Mouse (Mus musculus) liver, adult 2 months (tissue): ENCODE data around the gene Ahcyl2. TPM values are rescaled to one million over a fixed set of nuclear protein-coding genes. Genes with fewer than 3 reads are reported as not detected.

ENCODE experiments used
- DNase-seq: peaks from one replicate; pipeline ENCODE4 v3.0.0-alpha.2; 2011; ENCODE audit warnings: low read depth, low spot score; ENCODE audit errors: extremely low read depth
- H3K27ac ChIP-seq: fragments of 200-500 bp; replicated peaks from 2 replicates; pipeline ENCODE4 v1.5.1; 2012; ENCODE audit warnings: low read depth, mild to moderate bottlenecking, control low read depth, inconsistent platforms, low read length; ENCODE audit not compliant: insufficient read depth
- H3K27me3 ChIP-seq: fragments of 200-500 bp; 2 replicates; pipeline ENCODE4 v1.6.1; 2012; ENCODE audit warnings: mild to moderate bottlenecking, moderate library complexity, low read length, inconsistent platforms; ENCODE audit not compliant: control insufficient read depth, insufficient read depth
- H3K36me3 ChIP-seq: fragments of 200-500 bp; 2 replicates; pipeline ENCODE4 v1.6.1; 2012; ENCODE audit warnings: low read length, inconsistent platforms; ENCODE audit not compliant: control insufficient read depth, insufficient read depth
- H3K4me1 ChIP-seq: fragments of 200-500 bp; 2 replicates; pipeline ENCODE4 v1.6.1; 2011; ENCODE audit warnings: low read length; ENCODE audit not compliant: control insufficient read depth, insufficient read depth
- H3K4me3 ChIP-seq: fragments of 200-500 bp; 2 replicates; pipeline ENCODE4 v1.5.1; 2011; ENCODE audit warnings: low read depth, mild to moderate bottlenecking, control low read depth, low read length, moderate library complexity; ENCODE audit not compliant: insufficient read depth
- H3K79me2 ChIP-seq: fragments of 200-500 bp; 2 replicates; pipeline ENCODE4 v1.6.1; 2012; ENCODE audit warnings: inconsistent platforms, mild to moderate bottlenecking, low read length, moderate library complexity; ENCODE audit not compliant: control insufficient read depth, insufficient read depth
- H3K9ac ChIP-seq: fragments of 200-500 bp; 2 replicates; pipeline ENCODE4 v1.6.1; 2012; ENCODE audit warnings: low read depth, mild to moderate bottlenecking, control low read depth, inconsistent platforms, low read length
- CTCF ChIP-seq: fragments of 200-500 bp; IDR thresholded peaks from 2 replicates; pipeline ENCODE4 v1.5.1; 2011; ENCODE audit warnings: low read depth, low read length, control low read depth
- POLR2A ChIP-seq: fragments of 200-500 bp; IDR thresholded peaks from 2 replicates; pipeline ENCODE4 v1.6.1; 2011; ENCODE audit warnings: low read length, control low read depth; ENCODE audit not compliant: insufficient read depth; ENCODE audit errors: extremely low read depth
- WGBS: fragments of 180-500 bp; shearing (Covaris S2); methylation state at CpG from one replicate; pipeline ENCODE4 v1.1.7; 2018; 5-methylcytosine and 5-hydroxymethylcytosine counted together
- polyA plus RNA-seq: library from polyadenylated mRNA; depleted of rRNA; stranded (reverse); fragments of >200 nt; gene quantifications from 2 replicates; pipeline ENCODE4 v1.2.3, GENCODE M21; 2012
- total RNA-seq: library from RNA; depleted of rRNA; stranded (reverse); fragments of >200 nt; gene quantifications from 2 replicates; pipeline ENCODE4 v1.2.3, GENCODE M21; 2014

Ahcyl2 gene
- total and polyA plus RNA-seq, 2 experiments, result 7.4 to 8.9 TPM

DNA sequence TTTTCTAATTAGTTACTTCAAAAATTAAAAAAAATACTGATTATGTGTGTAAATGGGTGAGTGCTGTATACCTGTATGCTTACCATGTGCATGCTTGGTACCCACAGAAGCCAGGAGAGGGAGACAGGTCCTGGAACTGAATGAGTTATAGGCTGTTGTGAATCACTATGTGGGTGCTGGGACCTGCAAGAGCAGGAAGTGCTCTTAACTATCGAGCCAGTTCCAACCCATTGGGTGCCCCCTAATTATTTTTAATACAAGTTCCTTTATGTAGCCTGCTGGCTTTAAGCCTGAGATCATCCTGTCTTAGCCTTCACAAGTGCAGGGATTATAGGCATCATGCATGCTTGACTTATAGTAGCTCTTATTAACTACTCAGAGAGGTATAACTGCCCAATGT, 6.3 kb downstream of the Ahcyl2 start:
- no peak overlapping the region for H3K9ac ChIP-seq
- TF ChIP-seq CTCF, result no peak
- no peak for TF ChIP-seq POLR2A
- H3K4me1 ChIP-seq, result peaks cover 12% of the 10 kb centered on the region
- peaks cover 2% of the 10 kb centered on the region; the same call in 1 of the 2 replicates for H3K79me2 ChIP-seq
- WGBS, result 85% methylated on average over 1 of the region's 1 CpGs
- no peaks in the 10 kb centered on the region for H3K36me3 ChIP-seq
- H3K27ac ChIP-seq, result no peak overlapping the region
- DNase-seq, result no peak
- no peak overlapping the region for H3K4me3 ChIP-seq
- H3K27me3 ChIP-seq, result no peaks in the 10 kb centered on the region

- H3K27me3 ChIP-seq, result no peaks in the 10 kb centered on the region
- no peak for DNase-seq
- H3K9ac ChIP-seq, result no peak overlapping the region
- peaks cover 5% of the 10 kb centered on the region; the same call in 1 of the 2 replicates for H3K79me2 ChIP-seq
- peaks cover 6% of the 10 kb centered on the region for H3K4me1 ChIP-seq
- 93% methylated on average over 1 of the region's 1 CpGs for WGBS
- no peaks in the 10 kb centered on the region for H3K36me3 ChIP-seq
- H3K4me3 ChIP-seq, result no peak overlapping the region
- TF ChIP-seq CTCF (no peak), POLR2A (no peak)
- H3K27ac ChIP-seq, result no peak overlapping the region
Measured at GRCm38 (mm10) chr6:29775609-29776008, 7.8 kb downstream of the Ahcyl2 start.

DNA sequence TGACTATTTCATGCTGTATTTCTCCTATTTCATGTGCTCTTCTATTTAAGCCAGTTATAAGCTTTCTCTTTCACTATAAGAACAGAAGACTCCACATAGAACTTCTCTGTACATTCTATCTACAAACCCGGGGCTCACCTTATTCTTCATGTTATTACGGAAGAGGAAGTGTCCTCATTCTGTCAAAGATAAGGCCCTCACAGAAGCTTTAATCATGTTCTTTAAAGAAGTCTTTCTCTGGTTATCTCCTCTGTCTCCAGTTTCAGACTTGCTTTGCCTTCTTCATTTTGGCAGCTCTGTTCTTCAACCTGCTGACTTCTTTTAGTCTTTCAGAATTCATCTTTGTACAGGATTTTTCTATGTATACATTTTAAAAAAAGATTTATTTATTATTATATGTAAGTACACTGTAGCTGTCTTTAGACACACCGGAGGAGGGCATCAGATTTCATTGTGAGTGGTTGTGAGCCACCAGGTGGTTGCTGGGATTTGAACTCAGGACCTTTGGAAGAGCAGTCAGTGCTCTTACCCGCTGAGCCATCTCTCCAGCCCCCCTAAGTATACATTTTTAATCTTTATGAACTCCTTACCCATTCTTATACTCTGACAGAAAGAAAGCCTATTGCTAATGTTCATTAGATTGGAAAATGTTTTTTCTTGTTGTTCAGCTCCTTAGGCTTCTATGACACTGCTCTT, 8.9 kb downstream of the Ahcyl2 start:
- WGBS, result 85% methylated on average over 4 of the region's 4 CpGs
- TF ChIP-seq POLR2A (no peak), CTCF (no peak)
- Histone ChIP-seq H3K4me3 (no peak overlapping the region), H3K27me3 (no peaks in the 10 kb centered on the region), H3K9ac (no peak overlapping the region), H3K36me3 (no peaks in the 10 kb centered on the region), H3K79me2 (peaks cover 5% of the 10 kb centered on the region; the same call in 1 of the 2 replicates), H3K27ac (no peak overlapping the region), H3K4me1 (no peaks in the 10 kb centered on the region; the same call in 1 of the 2 replicates)
- no peak for DNase-seq

DNA sequence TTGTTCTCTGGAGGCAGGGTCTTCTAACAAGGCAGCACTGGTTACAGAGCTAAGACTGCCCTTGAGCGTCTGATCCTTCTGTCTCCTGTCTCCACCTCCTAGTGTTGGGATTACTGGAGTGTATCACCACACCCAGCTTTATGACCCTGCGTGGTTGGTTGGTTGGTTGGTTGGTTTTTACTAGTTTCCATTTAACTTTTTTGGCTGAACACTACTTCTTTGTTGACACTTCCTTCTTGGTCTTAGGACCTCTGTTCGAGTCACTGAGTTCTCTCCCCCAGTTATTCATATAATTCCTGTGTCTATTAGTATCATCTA, 9.4 kb downstream of the Ahcyl2 start:
- Histone ChIP-seq H3K9ac (no peak overlapping the region), H3K4me3 (no peak overlapping the region), H3K4me1 (no peaks in the 10 kb centered on the region; the same call in 1 of the 2 replicates), H3K79me2 (peaks cover 5% of the 10 kb centered on the region; the same call in 1 of the 2 replicates), H3K27me3 (no peaks in the 10 kb centered on the region), H3K36me3 (no peaks in the 10 kb centered on the region), H3K27ac (no peak overlapping the region)
- no peak for DNase-seq
- WGBS, result 81% methylated on average over 3 of the region's 3 CpGs
- no peak for TF ChIP-seq POLR2A
- TF ChIP-seq CTCF, result no peak

GRCm38 (mm10) chr6:29780082-29780481, 12.3 kb downstream of the Ahcyl2 start:
- TF ChIP-seq CTCF, result no peak
- no peak for TF ChIP-seq POLR2A
- DNase-seq, result no peak
- Histone ChIP-seq H3K79me2 (peaks cover 8% of the 10 kb centered on the region; the same call in 1 of the 2 replicates), H3K36me3 (no peaks in the 10 kb centered on the region), H3K4me1 (no peaks in the 10 kb centered on the region), H3K27ac (no peak overlapping the region), H3K27me3 (no peaks in the 10 kb centered on the region), H3K4me3 (no peak overlapping the region), H3K9ac (no peak overlapping the region)

DNA sequence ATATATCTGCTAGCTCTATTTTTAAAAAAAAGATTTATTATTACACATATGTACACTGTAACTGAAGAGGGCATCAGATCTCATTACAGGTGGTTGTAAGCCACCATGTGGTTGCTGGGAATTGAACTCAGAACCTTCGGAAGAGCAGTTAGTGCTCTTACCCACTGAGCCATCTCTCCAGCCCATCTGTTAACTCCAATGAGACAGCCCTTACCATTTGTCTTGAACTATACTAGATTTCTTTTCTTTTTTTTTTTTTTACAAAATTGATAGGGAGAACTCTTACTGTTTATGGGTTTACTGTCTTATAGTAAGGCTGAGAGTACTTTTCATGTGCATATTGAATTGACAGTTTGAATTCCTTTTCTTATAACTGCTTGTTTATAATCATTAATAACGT, 12.8 kb downstream of the Ahcyl2 start:
- Histone ChIP-seq H3K27me3 (no peaks in the 10 kb centered on the region), H3K27ac (no peak overlapping the region), H3K4me1 (no peaks in the 10 kb centered on the region), H3K4me3 (no peak overlapping the region), H3K9ac (no peak overlapping the region), H3K79me2 (peaks cover 8% of the 10 kb centered on the region; the same call in 1 of the 2 replicates), H3K36me3 (no peaks in the 10 kb centered on the region)
- no peak for TF ChIP-seq CTCF
- TF ChIP-seq POLR2A, result no peak
- 97% methylated on average over 2 of the region's 2 CpGs for WGBS
- no peak for DNase-seq
